Mouse (Mus musculus) erythroid progenitor cell, adult 5-6 weeks (primary cell): ENCODE data around the gene Rbl1. TPM values are rescaled to one million over a fixed set of nuclear protein-coding genes. Genes with fewer than 3 reads are reported as not detected.
A peak's percentile ranks its signal among the peaks of the same experiment; 100 is the strongest.
"Not testable (repeated sequence)": the region's sequence is repeated elsewhere in the genome, so short reads cannot be mapped to it uniquely, and the experiment has no call there.

Experiments
- ATAC-seq: replicated peaks from 2 replicates; pipeline ENCODE4 v1.8.0; 2016; ENCODE audit warnings: moderate number of reproducible peaks, mild to moderate bottlenecking, moderate TSS enrichment, inconsistent platforms; ENCODE audit not compliant: poor library complexity, low FRiP score, severe bottlenecking
- total RNA-seq, 2 experiments: library from RNA; stranded (forward) in 1 of 2; stranded (reverse) in 1 of 2; fragments of 150-400 nt in 1 of 2; fragments of 186-747, 209-891 nt in 1 of 2; gene quantifications; 2 replicates each; pipeline versions ENCODE4 v1.2.3 to v1.2.4; 2015 to 2017; ENCODE audit warnings: low replicate concordance in 2 of 2

The Rbl1 gene
- total RNA-seq, 2 experiments from 2014 or later = 132 to 160 TPM

GRCm38 (mm10) chr2:157174416-157174815, 29.9 kb downstream of the Rbl1 start:
- ATAC-seq = no peak

- no peak for ATAC-seq
Observed at GRCm38 (mm10) chr2:157173555-157173954, 30.8 kb downstream of the Rbl1 start.

- ATAC-seq = no peak
Observed at GRCm38 (mm10) chr2:157172984-157173383, 31.4 kb downstream of the Rbl1 start.

GRCm38 (mm10) chr2:157170626-157171025, 33.7 kb downstream of the Rbl1 start:
- ATAC-seq = no peak

- ATAC-seq = no peak
Observed at GRCm38 (mm10) chr2:157170166-157170565, 34.2 kb downstream of the Rbl1 start.

GRCm38 (mm10) chr2:157166371-157167080, 37.8 kb downstream of the Rbl1 start:
- no peak for ATAC-seq

GRCm38 (mm10) chr2:157165312-157166224, 38.8 kb downstream of the Rbl1 start:
- ATAC-seq = not testable (repeated sequence)

GRCm38 (mm10) chr2:157164101-157164500, 40.2 kb downstream of the Rbl1 start:
- no peak for ATAC-seq

- ATAC-seq = no peak
Observed at GRCm38 (mm10) chr2:157156079-157156478, 48.3 kb downstream of the Rbl1 start.

- ATAC-seq = 0 out of 2 replicates have a peak, but pooled peaks have one; percentile 30
Observed at GRCm38 (mm10) chr2:157153235-157153634, 51.1 kb downstream of the Rbl1 start.

- ATAC-seq = no peak
Observed at GRCm38 (mm10) chr2:157148417-157148816, 55.9 kb downstream of the Rbl1 start.

GRCm38 (mm10) chr2:157147397-157148020, 56.8 kb downstream of the Rbl1 start:
- no peak for ATAC-seq

- no peak for ATAC-seq
Observed at GRCm38 (mm10) chr2:157145173-157145572, 59.2 kb downstream of the Rbl1 start.

- ATAC-seq = no peak
Observed at GRCm38 (mm10) chr2:157144132-157144531, 60.2 kb downstream of the Rbl1 start.

- no peak for ATAC-seq
Observed at GRCm38 (mm10) chr2:157141962-157142361, 62.4 kb downstream of the Rbl1 start.

- no peak for ATAC-seq
Observed at GRCm38 (mm10) chr2:157139251-157139802, 65.0 kb downstream of the Rbl1 start.

GRCm38 (mm10) chr2:157138808-157139207, 65.5 kb downstream of the Rbl1 start:
- ATAC-seq = no peak

- ATAC-seq = no peak
Observed at GRCm38 (mm10) chr2:157137959-157138731, 66.2 kb downstream of the Rbl1 start.

- ATAC-seq = no peak
Observed at GRCm38 (mm10) chr2:157136646-157137045, 67.7 kb downstream of the Rbl1 start.
